Mouse (Mus musculus): Measurements from ENCODE around the gene Tef. TPM values are rescaled to one million over a fixed set of nuclear protein-coding genes. Genes with fewer than 3 reads are reported as not detected.

The Tef gene
- polyA plus RNA-seq (2012; rRNA removed), result 13.8 and 15.9 TPM in 2 replicates

DNA sequence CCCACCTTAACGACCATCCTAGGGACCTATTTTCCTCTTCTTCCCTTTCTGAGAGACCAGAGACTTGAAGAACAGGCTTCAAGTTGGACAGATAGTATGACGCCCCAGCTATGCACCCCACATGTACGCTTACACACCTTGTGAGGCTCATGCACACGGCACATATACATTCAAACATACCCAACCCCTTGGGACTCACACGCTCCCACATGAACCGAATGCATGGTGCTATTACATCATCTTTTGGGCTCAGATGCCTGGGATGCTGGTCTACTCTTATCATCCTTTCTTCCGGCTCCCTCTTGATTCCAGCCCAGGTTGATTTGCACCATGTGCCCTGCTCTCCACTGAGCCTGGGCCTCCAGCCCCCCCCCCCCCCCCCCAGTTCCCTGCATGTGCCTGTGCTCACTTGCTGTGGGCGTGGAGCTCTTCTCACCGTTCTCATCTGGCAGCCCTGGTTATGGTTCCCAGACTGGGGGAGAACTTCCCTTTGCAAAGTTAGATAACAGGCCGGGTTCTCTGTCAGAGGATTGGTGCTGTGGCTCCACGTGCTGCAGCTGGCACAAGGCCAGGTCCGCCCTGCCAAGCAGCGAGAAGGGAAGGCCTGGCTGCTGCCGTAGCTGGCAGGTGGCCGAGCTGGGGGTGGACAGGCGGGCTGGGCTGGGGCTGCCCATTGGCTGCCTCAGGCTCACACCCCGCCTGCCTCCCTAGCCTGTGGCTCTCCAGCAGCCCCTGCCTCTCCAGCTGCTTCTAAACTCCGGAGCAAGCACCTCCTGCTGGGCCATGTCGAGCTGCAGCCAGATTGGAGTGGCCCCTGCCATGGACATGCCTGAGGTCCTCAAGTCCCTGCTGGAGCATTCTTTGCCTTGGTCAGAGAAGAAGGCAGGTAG, at the start of gene Tef:
Tef (plus strand) TSS at position 421 of the 890 bp plus-strand sequence.

DNA sequence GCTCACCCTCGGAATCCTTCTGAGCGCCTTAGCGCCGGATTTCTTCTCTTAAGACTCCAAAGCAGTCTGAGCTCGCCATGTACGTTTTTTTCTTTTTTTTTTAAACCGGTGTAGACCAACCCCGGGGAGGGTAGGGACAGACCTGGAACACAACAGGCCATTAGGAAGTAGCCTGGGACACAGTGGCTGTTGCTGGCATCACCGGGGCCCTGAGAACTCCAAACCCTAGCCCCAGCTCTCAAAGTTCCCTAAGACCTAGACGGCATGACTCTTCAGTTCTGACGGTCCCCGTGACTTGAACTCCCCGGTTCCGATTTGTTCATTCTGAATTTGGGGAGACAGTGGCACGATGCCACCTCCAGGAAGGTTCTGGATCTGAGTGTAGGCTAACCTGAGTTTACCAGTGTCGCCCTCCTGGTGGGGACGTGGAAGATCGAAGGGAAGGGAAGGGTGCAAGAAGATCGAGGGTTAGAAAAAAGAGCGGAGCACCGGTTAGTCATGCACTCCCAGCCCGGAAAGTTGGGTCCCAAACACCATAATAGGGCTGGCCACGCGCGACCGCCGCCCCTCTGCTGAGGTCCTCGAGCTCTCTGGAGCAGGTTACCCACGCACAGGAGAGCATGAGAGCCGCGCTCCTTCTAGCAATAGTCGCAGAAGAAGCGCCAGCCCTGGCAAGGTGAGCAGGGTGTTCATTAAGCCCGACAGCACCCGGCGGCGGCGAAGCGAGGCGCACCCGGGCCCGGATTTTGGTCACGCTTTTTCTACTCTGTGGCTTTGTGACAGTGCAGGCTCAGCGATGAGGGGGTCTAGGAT, 56.5 kb downstream of the Tef start, which contains the start of gene Tob2:
Tob2 (minus strand) TSS at position 280 of the 813 bp plus-strand sequence.

DNA sequence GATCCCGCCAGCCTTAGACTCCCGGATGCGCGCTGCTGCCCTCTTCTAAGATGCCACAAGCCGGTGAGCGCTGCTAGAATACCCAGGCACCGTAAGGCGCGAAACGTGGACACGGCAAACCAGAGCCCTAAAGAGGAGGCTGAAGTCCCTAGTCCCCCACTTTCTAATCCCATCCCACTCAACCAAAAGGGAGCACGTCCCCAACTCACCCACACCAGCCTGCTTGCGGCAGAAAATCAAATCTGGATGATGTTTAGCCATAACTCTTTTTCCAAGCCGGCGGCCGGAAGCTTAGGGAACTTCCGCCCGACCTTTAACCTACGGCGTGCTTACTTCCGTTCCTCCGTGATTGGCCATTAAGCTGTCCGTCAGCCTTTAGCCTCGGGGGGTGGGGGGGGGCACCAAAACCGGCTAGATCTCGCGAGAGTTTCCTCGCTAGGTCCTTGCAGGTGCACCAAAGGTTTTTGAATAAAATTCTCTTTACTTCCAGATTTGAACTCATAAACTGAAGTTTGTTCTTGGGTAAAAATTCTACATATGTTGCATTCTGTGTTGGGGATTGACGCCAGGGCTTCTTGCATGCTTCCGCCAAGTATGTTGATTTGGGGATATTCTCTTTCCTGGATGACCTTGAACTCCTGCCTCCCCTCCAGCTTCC, 69.5 kb downstream of the Tef start, which contains the start of gene Phf5a:
Phf5a (minus strand) TSS at position 308 of the 658 bp plus-strand sequence.

DNA sequence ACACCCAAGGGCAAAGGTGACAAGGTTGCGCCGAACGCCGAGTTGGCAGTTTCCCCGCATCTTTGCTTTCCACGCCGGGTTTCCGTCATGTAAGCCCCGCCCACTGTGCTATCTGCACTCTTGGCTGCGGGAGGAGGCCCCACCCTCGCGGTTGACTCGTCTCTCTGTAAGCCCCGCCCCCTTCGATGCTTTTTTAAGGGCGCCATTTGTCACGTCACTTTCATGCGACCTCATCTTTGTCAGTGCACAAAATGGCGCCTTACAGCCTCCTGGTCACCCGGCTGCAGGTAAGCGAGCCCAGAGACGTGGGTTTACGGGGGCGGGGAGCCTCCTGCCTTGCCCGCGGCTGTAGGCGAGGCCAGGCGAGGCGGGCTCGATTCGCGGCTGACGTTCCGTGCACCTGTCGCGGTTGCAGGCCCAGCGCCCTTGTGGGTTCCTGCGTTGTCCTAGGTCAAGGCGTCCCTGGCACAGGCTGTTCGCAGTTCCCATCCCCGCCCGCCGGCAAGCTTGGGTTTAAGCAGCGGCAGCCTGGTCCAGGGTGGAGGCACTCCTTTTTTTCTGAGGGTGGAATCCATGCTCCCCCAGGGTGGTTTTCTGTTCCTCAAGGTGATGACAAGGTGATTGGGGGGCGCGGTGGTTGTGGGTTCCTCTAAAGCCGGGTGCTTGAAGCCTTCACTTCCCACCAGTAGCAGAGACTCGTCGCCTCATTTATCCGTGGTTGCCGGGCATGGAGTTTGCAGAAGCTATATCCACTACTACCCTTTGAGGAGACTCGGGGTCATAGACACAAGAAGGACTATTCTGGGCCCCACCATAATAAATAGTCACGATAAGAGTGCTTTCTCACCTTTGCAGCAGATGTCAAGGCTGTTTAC, 70.3 kb downstream of the Tef start, which contains the start of gene Aco2:
Aco2 (plus strand) TSS at position 48 of the 875 bp plus-strand sequence.

Other genes starting within 250 kb of the Tef start
- 19.8 and 28.3 TPM in 2 replicates for gene Ep300, start 217.1 kb upstream of the Tef start, polyA plus RNA-seq (2012; rRNA removed)
- gene L3mbtl2, start 138.5 kb upstream of the Tef start, polyA plus RNA-seq (2012; rRNA removed), result 9.9 and 12.5 TPM in 2 replicates
- 5.1 and 6.6 TPM in 2 replicates for gene Chadl, start 105.1 kb upstream of the Tef start, polyA plus RNA-seq (2012; rRNA removed)
- gene Zc3h7b, start 57.4 kb upstream of the Tef start, polyA plus RNA-seq (2012; rRNA removed), result 23.1 and 24.3 TPM in 2 replicates
- gene Rangap1, start 56.9 kb upstream of the Tef start, polyA plus RNA-seq (2012; rRNA removed), result 31.2 and 37.3 TPM in 2 replicates
- 31.0 and 42.2 TPM in 2 replicates for gene Tob2, start 56.4 kb downstream of the Tef start, polyA plus RNA-seq (2012; rRNA removed)
- 26.5 and 34.8 TPM in 2 replicates for gene Phf5a, start 69.5 kb downstream of the Tef start, polyA plus RNA-seq (2012; rRNA removed)
- gene Aco2, start 69.9 kb downstream of the Tef start, polyA plus RNA-seq (2012; rRNA removed), result 328 TPM in 2 replicates
- 7.0 and 8.9 TPM in 2 replicates for gene Polr3h, start 123.8 kb downstream of the Tef start, polyA plus RNA-seq (2012; rRNA removed)
- 9.0 and 10.8 TPM in 2 replicates for gene Csdc2, start 134.3 kb downstream of the Tef start, polyA plus RNA-seq (2012; rRNA removed)
- 52.9 and 54.6 TPM in 2 replicates for gene Pmm1, start 158.5 kb downstream of the Tef start, polyA plus RNA-seq (2012; rRNA removed)
- gene 1700029P11Rik, start 178.1 kb downstream of the Tef start, polyA plus RNA-seq (2012; rRNA removed), result not detected in 2 replicates
- gene Xrcc6, start 185.4 kb downstream of the Tef start, polyA plus RNA-seq (2012; rRNA removed), result 8.4 and 8.8 TPM in 2 replicates
- 21.9 and 26.4 TPM in 2 replicates for gene Desi1, start 231.4 kb downstream of the Tef start, polyA plus RNA-seq (2012; rRNA removed)
- 28.5 and 37.8 TPM in 2 replicates for gene Snu13, start 245.2 kb downstream of the Tef start, polyA plus RNA-seq (2012; rRNA removed)

Data from colon, adult 2 months (tissue).